Mouse (Mus musculus): ENCODE results near the gene Cdsn. TPM values are rescaled to one million over a fixed set of nuclear protein-coding genes. Genes with fewer than 3 reads are reported as not detected.

Cdsn gene
- 0.34 TPM for polyA plus RNA-seq (2014; fragmentation: Illumina TruSeq; extraction: RNeasy Lipid Tissue Mini Kit (QIAGEN cat#74804); ENCODE audit: low read depth, low replicate concordance)

GRCm38 (mm10) chr17:35551881-35552414 lies at the start of gene Cdsn:
Cdsn (plus strand) TSS chr17:35552128.

GRCm38 (mm10) chr17:35505776-35506175 lies 46.2 kb upstream of the Cdsn start, which contains the start of gene Pou5f1:
Pou5f1 (plus strand) TSS chr17:35506018.

GRCm38 (mm10) chr17:35516652-35517500 lies 35.1 kb upstream of the Cdsn start, which contains the start of the genes Tcf19 and Cchcr1:
Tcf19 (minus strand) TSS chr17:35516824.
Cchcr1 (plus strand) TSS chr17:35517100.

GRCm38 (mm10) chr17:35532901-35533300 lies 19.0 kb upstream of the Cdsn start, which contains the start of gene Psors1c2:
Psors1c2 (plus strand) TSS chr17:35533201.

GRCm38 (mm10) chr17:35567150-35567549 lies 15.2 kb downstream of the Cdsn start, which contains the start of gene 2300002M23Rik:
2300002M23Rik (plus strand) TSS chr17:35567450.

GRCm38 (mm10) chr17:35601249-35601648 lies 49.3 kb downstream of the Cdsn start, which contains the start of gene Sfta2:
Sfta2 (plus strand) TSS chr17:35601549.

Other genes starting within 250 kb of the Cdsn start
- gene H2-Q1, start 231.7 kb upstream of the Cdsn start, polyA plus RNA-seq (2014; fragmentation: Illumina TruSeq; extraction: RNeasy Lipid Tissue Mini Kit (QIAGEN cat#74804); ENCODE audit: low read depth, low replicate concordance), result 0.08 TPM
- gene H2-Q2, start 209.9 kb upstream of the Cdsn start, polyA plus RNA-seq (2014; fragmentation: Illumina TruSeq; extraction: RNeasy Lipid Tissue Mini Kit (QIAGEN cat#74804); ENCODE audit: low read depth, low replicate concordance), result 0.69 TPM
- gene H2-Q4, start 172.5 kb upstream of the Cdsn start, polyA plus RNA-seq (2014; fragmentation: Illumina TruSeq; extraction: RNeasy Lipid Tissue Mini Kit (QIAGEN cat#74804); ENCODE audit: low read depth, low replicate concordance), result 1.6 TPM
- gene H2-Q6, start 127.3 kb upstream of the Cdsn start, polyA plus RNA-seq (2014; fragmentation: Illumina TruSeq; extraction: RNeasy Lipid Tissue Mini Kit (QIAGEN cat#74804); ENCODE audit: low read depth, low replicate concordance), result 0.66 TPM
- gene H2-Q7, start 113.0 kb upstream of the Cdsn start, polyA plus RNA-seq (2014; fragmentation: Illumina TruSeq; extraction: RNeasy Lipid Tissue Mini Kit (QIAGEN cat#74804); ENCODE audit: low read depth, low replicate concordance), result 0.49 TPM
- 0.17 TPM for gene H2-Q10, start 82.0 kb upstream of the Cdsn start, polyA plus RNA-seq (2014; fragmentation: Illumina TruSeq; extraction: RNeasy Lipid Tissue Mini Kit (QIAGEN cat#74804); ENCODE audit: low read depth, low replicate concordance)
- 0.48 TPM for gene Pou5f1, start 46.1 kb upstream of the Cdsn start, polyA plus RNA-seq (2014; fragmentation: Illumina TruSeq; extraction: RNeasy Lipid Tissue Mini Kit (QIAGEN cat#74804); ENCODE audit: low read depth, low replicate concordance)
- gene Tcf19, start 35.3 kb upstream of the Cdsn start, polyA plus RNA-seq (2014; fragmentation: Illumina TruSeq; extraction: RNeasy Lipid Tissue Mini Kit (QIAGEN cat#74804); ENCODE audit: low read depth, low replicate concordance), result 1.1 TPM
- 25.0 TPM for gene Cchcr1, start 35.0 kb upstream of the Cdsn start, polyA plus RNA-seq (2014; fragmentation: Illumina TruSeq; extraction: RNeasy Lipid Tissue Mini Kit (QIAGEN cat#74804); ENCODE audit: low read depth, low replicate concordance)
- gene Psors1c2, start 18.9 kb upstream of the Cdsn start, polyA plus RNA-seq (2014; fragmentation: Illumina TruSeq; extraction: RNeasy Lipid Tissue Mini Kit (QIAGEN cat#74804); ENCODE audit: low read depth, low replicate concordance), result 1.3 TPM
- gene 2300002M23Rik, start 15.3 kb downstream of the Cdsn start, polyA plus RNA-seq (2014; fragmentation: Illumina TruSeq; extraction: RNeasy Lipid Tissue Mini Kit (QIAGEN cat#74804); ENCODE audit: low read depth, low replicate concordance), result not detected
- gene Sfta2, start 49.4 kb downstream of the Cdsn start, polyA plus RNA-seq (2014; fragmentation: Illumina TruSeq; extraction: RNeasy Lipid Tissue Mini Kit (QIAGEN cat#74804); ENCODE audit: low read depth, low replicate concordance), result not detected
- not detected for gene Gm9573, start 74.5 kb downstream of the Cdsn start, polyA plus RNA-seq (2014; fragmentation: Illumina TruSeq; extraction: RNeasy Lipid Tissue Mini Kit (QIAGEN cat#74804); ENCODE audit: low read depth, low replicate concordance)
- 0.10 TPM for gene Mucl3, start 91.6 kb downstream of the Cdsn start, polyA plus RNA-seq (2014; fragmentation: Illumina TruSeq; extraction: RNeasy Lipid Tissue Mini Kit (QIAGEN cat#74804); ENCODE audit: low read depth, low replicate concordance)
- gene Vars2, start 115.5 kb downstream of the Cdsn start, polyA plus RNA-seq (2014; fragmentation: Illumina TruSeq; extraction: RNeasy Lipid Tissue Mini Kit (QIAGEN cat#74804); ENCODE audit: low read depth, low replicate concordance), result 0.29 TPM
- 2.7 TPM for gene Gtf2h4, start 121.6 kb downstream of the Cdsn start, polyA plus RNA-seq (2014; fragmentation: Illumina TruSeq; extraction: RNeasy Lipid Tissue Mini Kit (QIAGEN cat#74804); ENCODE audit: low read depth, low replicate concordance)
- gene Ddr1, start 152.5 kb downstream of the Cdsn start, polyA plus RNA-seq (2014; fragmentation: Illumina TruSeq; extraction: RNeasy Lipid Tissue Mini Kit (QIAGEN cat#74804); ENCODE audit: low read depth, low replicate concordance), result 0.95 TPM

Measured in testis, adult 10 weeks (tissue).